Mouse (Mus musculus) regulatory T cell (primary cell): ENCODE measurements around the gene Fam118a.

Experiments
- in situ Hi-C: fragments of 300-600 bp; cut with MboI, MseI; formaldehyde crosslinking; loops from one replicate; pipeline ENCODE4 v1.15.1; 2025; ENCODE audit warnings: high pct_unique_total_duplicates

Gene Fam118a

DNA sequence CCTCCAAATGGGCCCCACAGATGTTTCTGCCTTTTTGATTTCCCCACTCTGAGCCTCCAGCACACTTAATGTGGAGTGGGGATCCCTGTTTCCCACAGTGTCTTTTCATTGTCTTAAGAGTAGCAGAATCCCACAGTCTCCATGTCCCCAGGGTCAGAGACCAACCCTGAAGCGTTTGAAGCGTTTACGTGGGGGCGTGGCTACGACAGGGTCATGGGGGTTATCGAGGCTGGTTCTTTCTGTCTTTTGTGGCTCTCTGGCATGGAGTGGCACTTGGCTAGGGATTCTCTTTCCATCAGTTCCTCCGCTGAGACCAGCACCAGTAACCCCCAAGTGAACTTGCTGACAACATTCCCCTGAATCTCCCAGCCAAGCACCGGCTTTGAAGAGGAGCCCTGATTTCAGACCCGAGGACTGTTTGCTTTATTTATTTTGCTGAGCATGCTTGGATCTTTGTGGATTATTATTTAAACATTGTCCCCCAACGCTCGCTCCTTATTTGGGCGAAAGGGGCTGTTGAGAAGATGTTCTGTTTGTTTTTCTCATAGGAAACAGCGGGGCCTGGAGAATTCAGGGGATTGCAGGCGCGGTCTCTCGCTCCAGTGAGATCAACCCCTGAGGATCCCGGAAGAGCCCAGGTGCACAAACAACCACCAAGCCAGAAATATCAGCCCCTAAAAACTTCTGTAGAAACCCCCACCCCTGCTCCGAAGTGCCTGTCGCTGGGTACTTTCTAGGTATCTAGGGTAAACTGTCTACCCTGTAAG lies 16.7 kb upstream of the Fam118a start:
- in situ Hi-C loops: no loop called here

- in situ Hi-C loops: no loop called here
Observed at GRCm38 (mm10) chr15:85012662-85013054, 16.1 kb upstream of the Fam118a start.

GRCm38 (mm10) chr15:85015771-85016170 lies 13.0 kb upstream of the Fam118a start:
- in situ Hi-C loops: no loop called here

DNA sequence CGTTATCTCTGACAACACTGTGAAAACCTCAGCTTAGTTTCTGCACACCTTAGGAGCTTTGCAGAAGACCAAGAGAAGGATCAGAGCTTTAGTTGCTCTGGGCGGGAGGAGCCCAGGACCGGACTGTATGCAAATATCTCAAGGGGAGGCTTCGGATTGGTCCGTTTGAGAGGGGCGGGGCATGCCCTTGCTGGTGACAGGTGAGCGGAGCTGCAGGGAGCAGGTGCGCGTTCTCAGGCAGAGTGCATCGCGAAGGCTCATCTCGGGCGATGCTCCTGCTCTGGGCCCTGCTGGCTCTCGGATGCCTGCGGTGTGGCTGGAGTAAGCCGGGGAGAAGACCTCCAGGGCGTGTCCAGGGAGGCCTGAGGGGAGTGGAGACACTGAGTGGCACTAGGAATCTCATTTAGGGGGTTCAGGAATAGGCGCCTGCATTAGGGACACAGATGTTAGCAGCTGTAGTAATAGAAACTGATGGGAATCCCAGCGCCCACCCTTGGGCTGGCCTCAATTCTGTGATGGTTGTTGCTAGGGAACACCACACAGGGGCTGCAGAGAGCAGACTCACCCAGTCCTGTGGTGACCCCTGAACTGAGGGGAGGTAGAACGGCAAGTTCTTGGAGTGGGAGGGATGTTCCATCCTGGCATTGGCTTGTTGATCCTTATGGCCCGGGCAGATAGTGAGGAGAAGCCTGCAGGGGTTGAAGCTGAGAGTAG lies 11.6 kb upstream of the Fam118a start, which contains the start of gene Upk3a:
TSS of gene Upk3a (plus strand) at position 191 of the 714 bp plus-strand sequence.
- in situ Hi-C loops: no loop called here

DNA sequence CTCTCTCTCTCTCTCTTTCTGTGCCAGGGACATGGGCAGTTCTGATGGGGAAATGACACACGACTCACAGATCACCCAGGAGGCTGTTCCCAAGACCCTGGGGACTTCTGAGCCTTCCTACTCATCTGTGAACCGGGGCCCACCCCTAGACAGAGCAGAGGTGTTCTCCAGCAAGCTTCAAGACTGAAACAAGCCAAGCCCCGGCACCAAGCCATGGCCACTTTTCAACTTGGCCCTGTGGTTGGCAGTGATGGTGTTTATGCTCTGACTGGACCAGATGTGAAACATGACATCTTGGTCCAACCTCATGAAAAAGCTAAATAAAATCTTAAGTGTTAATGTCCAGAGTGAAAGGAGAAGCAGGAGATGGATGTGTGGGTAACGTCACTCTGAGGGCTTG lies 6.5 kb upstream of the Fam118a start:
- in situ Hi-C loops: no loop called here

DNA sequence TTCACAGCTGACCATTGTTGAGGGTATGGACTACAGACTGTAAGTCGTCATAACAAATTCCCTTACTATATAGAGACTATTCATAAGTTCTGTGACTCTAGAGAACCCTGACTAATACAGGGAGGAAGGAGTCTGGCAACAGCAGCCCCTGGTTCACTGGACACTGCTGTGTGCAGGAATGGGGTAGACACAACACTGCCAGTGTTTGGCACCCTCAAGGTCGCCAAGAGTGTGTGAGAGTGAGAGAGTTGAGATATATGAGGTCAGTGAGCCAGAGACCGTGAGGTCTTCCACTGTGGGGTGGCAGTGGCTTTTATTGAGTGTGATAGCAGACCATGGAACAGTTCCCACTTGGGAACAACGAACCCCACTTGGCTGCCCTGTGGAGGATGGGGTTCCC lies 2.6 kb upstream of the Fam118a start:
- in situ Hi-C loops: no loop called here

DNA sequence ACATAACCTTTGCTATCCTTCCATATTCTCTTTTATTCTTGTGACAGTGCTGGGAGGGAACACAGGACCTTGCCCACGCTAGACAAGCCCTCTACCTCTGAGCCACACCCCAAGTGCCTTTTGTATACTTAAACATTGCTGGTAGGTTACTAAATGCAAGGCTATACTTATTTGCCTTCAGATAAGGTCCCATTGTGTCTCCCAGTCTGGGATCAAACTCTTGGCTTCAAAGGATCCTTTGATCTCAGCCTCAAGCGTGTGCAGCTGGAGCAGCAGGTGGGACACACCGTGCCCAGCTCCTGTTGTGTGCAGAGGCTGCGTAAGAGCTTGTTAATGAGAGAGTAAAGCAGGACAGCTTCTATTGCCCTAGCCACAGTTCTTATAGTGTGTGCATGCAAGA lies 1.0 kb upstream of the Fam118a start:
- in situ Hi-C loops: no loop called here

DNA sequence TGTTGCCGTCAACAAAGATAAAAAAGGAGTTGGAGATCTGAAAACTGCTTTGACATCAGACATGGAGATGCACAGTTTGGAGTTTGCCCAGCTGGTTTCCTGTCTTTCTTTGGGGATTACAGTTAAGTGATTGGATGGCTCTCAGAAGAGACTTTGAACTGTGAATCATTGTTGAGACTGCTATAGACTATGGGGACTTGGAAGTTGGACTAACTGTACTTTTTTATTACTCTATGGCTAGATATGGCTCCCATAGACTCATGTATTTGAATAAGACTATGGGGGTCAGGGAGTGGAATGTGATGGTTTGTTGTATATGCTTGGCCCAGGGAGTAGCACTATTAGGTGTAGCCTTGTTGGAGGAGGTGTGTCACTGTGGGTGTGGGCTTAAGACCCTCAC lies 1.9 kb downstream of the Fam118a start:
- in situ Hi-C loops: loop anchor here (10.0 kb wide), 1 partner anchor 844 kb away; the partner anchor contains the start of gene Trmu

- in situ Hi-C loops: loop anchor here (10.0 kb wide), 1 partner anchor 843 kb away; the partner anchor contains the start of gene Trmu
Observed at GRCm38 (mm10) chr15:85031866-85032265, 3.1 kb downstream of the Fam118a start.

- in situ Hi-C loops: loop anchor here (10.0 kb wide), 1 partner anchor 841 kb away; the partner anchor contains the start of gene Trmu
Observed at GRCm38 (mm10) chr15:85033916-85034315, 5.2 kb downstream of the Fam118a start.

GRCm38 (mm10) chr15:85036566-85037342 lies 8.0 kb downstream of the Fam118a start:
- in situ Hi-C loops: loop anchor here (10.0 kb wide), 1 partner anchor 838 kb away; the partner anchor contains the start of gene Trmu

DNA sequence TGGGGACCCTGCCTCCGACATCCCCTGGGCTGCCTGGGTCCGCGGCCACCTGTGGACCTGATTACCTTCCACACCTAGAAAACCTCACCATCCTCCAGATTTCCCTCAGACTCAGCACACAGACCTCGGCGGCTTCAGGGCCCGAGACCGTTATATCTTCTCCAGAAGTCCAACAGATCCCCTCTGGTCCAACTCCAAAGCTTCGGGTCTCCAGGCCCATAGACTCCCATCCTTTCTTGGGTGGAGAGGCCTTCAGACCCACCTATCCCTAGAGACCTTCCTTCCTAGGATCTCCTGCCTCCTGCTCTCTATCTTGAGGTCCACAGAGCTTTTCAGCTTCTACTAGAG lies 8.6 kb downstream of the Fam118a start:
- in situ Hi-C loops: loop anchor here (10.0 kb wide), 1 partner anchor 837 kb away; the partner anchor contains the start of gene Trmu

DNA sequence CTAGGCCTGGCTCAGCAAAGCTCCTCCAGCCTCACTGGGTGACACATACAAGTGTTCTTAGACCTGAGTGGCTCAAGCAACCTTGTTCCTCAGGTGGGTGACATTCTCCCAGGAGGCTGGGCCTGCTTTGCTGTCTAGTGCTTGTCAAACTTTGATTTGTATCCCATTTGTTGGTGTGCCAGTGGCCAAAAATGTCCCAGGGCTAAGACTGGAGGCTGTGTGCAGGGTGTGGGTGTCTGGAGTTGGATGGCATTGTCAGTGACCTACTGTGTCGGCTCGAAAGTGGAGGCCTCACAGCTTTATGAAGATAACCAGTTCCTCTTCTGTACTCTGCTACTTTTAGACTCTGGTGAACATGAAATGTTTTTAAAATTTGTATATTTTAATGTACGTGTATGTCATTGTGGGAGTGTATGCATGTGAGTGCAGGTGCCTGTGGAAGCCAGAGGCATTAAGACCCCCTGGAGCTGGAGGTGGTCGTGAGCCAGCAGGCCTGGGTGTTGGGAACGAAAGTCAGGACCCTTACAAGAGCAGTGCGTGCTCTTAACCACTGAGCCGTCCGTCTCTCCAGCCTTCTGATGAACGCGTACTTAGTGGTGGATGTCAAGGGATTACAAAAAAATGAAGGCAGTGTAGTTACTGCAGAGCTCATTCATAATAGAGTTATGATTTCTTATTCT lies 12.9 kb downstream of the Fam118a start:
- in situ Hi-C loops: no loop called here

DNA sequence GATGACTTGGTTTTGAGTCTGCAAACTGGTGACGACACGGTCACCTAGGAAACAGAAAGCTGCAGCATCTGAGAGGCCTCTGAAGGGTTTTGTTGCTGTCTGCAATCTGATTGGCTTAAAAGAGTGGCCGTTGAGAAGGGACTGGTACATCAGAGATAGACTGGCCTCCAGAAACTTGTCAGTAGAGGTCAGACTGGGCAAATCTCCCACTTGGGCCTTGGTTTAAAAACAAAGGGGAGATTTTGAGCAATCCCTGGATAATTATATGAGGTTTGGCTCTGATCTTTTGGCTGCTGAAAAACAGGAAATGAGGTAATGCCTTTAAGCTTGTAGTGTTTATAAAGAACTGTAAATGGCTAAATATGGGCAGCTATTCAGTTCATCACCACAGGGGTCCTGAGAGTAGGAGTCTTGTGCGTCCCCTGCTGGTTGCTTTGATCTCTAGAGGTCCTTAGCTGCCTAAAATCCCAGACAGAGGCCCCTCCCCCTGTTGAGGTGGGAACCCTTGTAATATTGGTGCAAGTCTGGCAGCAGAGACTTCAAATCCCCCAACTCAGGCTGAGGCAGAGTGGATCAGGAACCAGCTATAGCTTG lies 13.7 kb downstream of the Fam118a start:
- in situ Hi-C loops: no loop called here

DNA sequence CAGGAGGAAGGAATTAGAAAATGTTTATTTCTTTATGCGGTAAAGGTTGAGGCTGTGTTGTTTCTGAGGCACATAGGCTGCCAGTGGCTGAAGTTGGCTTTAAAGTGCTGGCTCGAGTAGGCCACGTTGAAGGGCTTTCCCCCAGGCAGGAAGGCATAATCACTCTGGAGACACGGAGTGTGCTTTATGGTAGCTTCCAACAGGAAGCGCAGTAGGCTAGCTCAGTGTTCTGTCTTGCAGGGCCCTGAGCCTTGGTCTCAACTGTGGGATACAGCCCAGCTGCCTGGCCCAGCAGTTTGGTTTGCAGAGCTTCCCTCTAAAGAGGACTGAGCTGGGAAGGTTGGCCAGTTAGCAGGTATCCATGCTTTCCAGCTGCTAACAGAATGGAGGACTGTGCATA lies 14.4 kb downstream of the Fam118a start:
- in situ Hi-C loops: no loop called here

- in situ Hi-C loops: no loop called here
Observed at GRCm38 (mm10) chr15:85043761-85044160, 15.0 kb downstream of the Fam118a start.

GRCm38 (mm10) chr15:85046230-85046950 lies 17.6 kb downstream of the Fam118a start:
- in situ Hi-C loops: no loop called here

GRCm38 (mm10) chr15:85047865-85048264 lies 19.1 kb downstream of the Fam118a start:
- in situ Hi-C loops: no loop called here

GRCm38 (mm10) chr15:85049758-85050157 lies 21.0 kb downstream of the Fam118a start:
- in situ Hi-C loops: no loop called here

DNA sequence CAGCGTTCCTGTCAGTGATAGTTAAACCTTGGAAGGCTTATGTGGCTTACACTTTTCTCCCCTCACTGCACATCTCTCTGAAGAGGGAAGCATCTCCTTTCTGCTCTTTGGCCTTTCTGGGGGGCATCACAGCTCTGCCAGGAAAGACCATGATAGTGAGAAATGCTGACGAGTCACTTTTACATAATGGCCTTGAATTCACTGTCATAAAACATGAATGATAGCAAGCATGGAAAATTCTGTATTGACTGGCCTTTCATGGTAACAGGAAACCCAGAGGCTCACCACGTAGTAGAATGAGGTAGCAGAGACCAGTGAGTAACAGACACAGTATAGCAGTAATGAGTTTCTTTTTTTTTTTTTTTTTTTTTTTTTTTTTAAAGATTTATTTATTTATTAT lies 25.4 kb downstream of the Fam118a start:
- in situ Hi-C loops: no loop called here
